Mouse (Mus musculus) cortical plate, adult 2 months (tissue): Measurements from ENCODE around the gene 4930415O20Rik.

Source experiments
- CTCF ChIP-seq: fragments of 200-500 bp; IDR thresholded peaks from 2 replicates; pipeline ENCODE4 v1.5.1; 2011; ENCODE audit warnings: mild to moderate bottlenecking, control low read depth, low read length; ENCODE audit not compliant: insufficient read depth; ENCODE audit errors: extremely low read depth
- POLR2A ChIP-seq: fragments of 200-500 bp; IDR thresholded peaks from 2 replicates; pipeline ENCODE4 v1.6.1; 2011; ENCODE audit warnings: mild to moderate bottlenecking, low read length, control low read depth; ENCODE audit not compliant: insufficient read depth; ENCODE audit errors: extremely low read depth

- TF ChIP-seq CTCF (no peak), POLR2A (no peak)
Measured at GRCm38 (mm10) chr15:98606051-98606536, 35.3 kb downstream of the 4930415O20Rik start.
